24 mouse cellular contexts compared by ENCODE assay signal in the genomic region with DNA sequence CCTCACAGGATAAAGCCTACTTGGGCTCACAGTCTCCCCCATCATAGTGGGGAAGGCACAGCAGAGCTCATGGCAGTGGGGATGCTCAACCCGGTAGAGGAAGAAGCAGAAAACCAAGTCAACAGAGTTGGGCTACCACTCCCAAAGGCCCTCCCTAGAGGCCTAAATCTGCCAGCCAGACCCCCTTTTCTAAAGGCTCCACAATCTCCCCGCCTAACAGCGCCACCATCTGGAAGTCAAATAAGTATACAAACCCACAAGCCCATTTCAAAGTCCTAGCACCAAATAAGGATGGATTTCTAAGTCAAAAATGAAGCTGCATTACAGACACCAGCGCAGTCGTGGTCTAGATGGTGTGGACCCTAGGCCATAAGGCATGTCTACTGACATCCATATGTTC.
DNase-seq lines count a peak whose midpoint lies in the region; ATAC-seq and TF ChIP-seq lines count a peak whose summit lies in the region.
"Had no signal": no experiment of that assay in that cellular context is flagged by ENCODE, and none has a peak within 500 bp of the region (broad histone marks: within the 10 kb centered on the region; RNA-seq: fewer than 3 reads in every experiment).

No protein-coding gene starts in this region.

- no peaks in the 10 kb centered on the region; the same call in 1 of the 2 replicates for H3K4me1 ChIP-seq in forebrain, postnatal 0 days (ENCODE audit: insufficient read depth)
- H3K4me1 ChIP-seq in forebrain, embryonic 12.5 days: peaks cover 18% of the 10 kb centered on the region
- peaks cover 6 to 12% of the 10 kb centered on the region in 2 experiments; a peak in 3 of 4 replicates for H3K4me1 ChIP-seq in ES-E14 (ENCODE audit: control insufficient read depth in 2 of 2, insufficient read depth in 2 of 2, low read length in 2 of 2, poor library complexity in 1 of 2)
- H3K4me1 ChIP-seq: forebrain, embryonic 15.5 days had no signal

- H3K4me2 ChIP-seq in forebrain, postnatal 0 days (ENCODE audit: low read depth): no peak overlapping the region
- no peak overlapping the region for H3K4me2 ChIP-seq in forebrain, embryonic 12.5 days
- H3K4me2 ChIP-seq: embryonic facial prominence, embryonic 13.5 days; embryonic facial prominence, embryonic 15.5 days; forebrain, embryonic 13.5 days; forebrain, embryonic 15.5 days had no signal

- TF ChIP-seq CTCF in forebrain, postnatal 0 days (IDR thresholded peaks at IDR 0.05; ENCODE audit: low read depth): no peak

- peak; percentile 45 for ATAC-seq in forebrain, postnatal 0 days
- no peak for ATAC-seq in forebrain, embryonic 12.5 days (ENCODE audit: low FRiP score)
- ATAC-seq: CD4-positive, CD25-positive, alpha-beta regulatory T cell, adult 4 months; forebrain, embryonic 13.5 days; forebrain, embryonic 15.5 days had no signal

- no peaks in the 10 kb centered on the region for H3K27me3 ChIP-seq in forebrain, postnatal 0 days (ENCODE audit: insufficient read depth, low read length)
- H3K27me3 ChIP-seq in forebrain, embryonic 12.5 days: 0 out of 2 replicates have a peak, but pooled peaks cover 3% of the 10 kb centered on the region
- H3K27me3 ChIP-seq: CH12.LX; embryonic facial prominence, embryonic 13.5 days; embryonic facial prominence, embryonic 15.5 days; forebrain, embryonic 13.5 days; forebrain, embryonic 15.5 days had no signal

- no peak overlapping the region for H3K9ac ChIP-seq in forebrain, postnatal 0 days
- no peak overlapping the region for H3K9ac ChIP-seq in forebrain, embryonic 12.5 days
- peak overlapping the region; percentile 58; the same call in 1 of the 2 replicates for H3K9ac ChIP-seq in ES-E14 (ENCODE audit: insufficient read depth, low read depth, low read length, poor library complexity, severe bottlenecking)
- H3K9ac ChIP-seq: embryonic facial prominence, embryonic 13.5 days; embryonic facial prominence, embryonic 15.5 days; forebrain, embryonic 13.5 days; forebrain, embryonic 15.5 days had no signal

- DNase-seq in forebrain, postnatal 0 days: no peak
- DNase-seq in ES-E14 (ENCODE audit: low read depth, low spot score): no peak
- peak; percentile 41 for DNase-seq in ZHBTc4 (ENCODE audit: low read depth, low spot score)
- no peak for DNase-seq in gastrocnemius, postnatal 10 days
- no peak for DNase-seq in cerebellum, postnatal 36 days
- DNase-seq: adrenal gland, adult 2 months; adrenal gland, postnatal 10 days; adrenal gland, postnatal 25 days; B cell, adult 2 months; cerebellum, adult 11 months; cerebellum, adult 18-20 months; cerebellum, adult 8-10 months; cerebellum, adult 9-11 months; cerebellum, postnatal 25 days; embryo, embryonic 11 days had no signal

- no peaks in the 10 kb centered on the region for H3K36me3 ChIP-seq in forebrain, postnatal 0 days (ENCODE audit: insufficient read depth)
- H3K36me3 ChIP-seq in forebrain, embryonic 12.5 days (replicated peaks): no peaks in the 10 kb centered on the region
- no peaks in the 10 kb centered on the region for H3K36me3 ChIP-seq in ES-E14 (ENCODE audit: control insufficient read depth, insufficient read depth, low read length, poor library complexity, severe bottlenecking)
- H3K36me3 ChIP-seq: embryonic facial prominence, embryonic 13.5 days; embryonic facial prominence, embryonic 15.5 days; forebrain, embryonic 10.5 days; forebrain, embryonic 15.5 days had no signal

- H3K4me3 ChIP-seq in forebrain, postnatal 0 days (ENCODE audit: low read depth, low read length): no peak overlapping the region
- no peak overlapping the region for H3K4me3 ChIP-seq in forebrain, embryonic 12.5 days (replicated peaks)
- peak overlapping the region; percentile 37 for H3K4me3 ChIP-seq in ES-E14 (ENCODE audit: insufficient read depth in 1 of 2, low read depth in 1 of 2, low read length in 2 of 2, poor library complexity in 1 of 2, severe bottlenecking in 1 of 2)
- H3K4me3 ChIP-seq: embryonic facial prominence, embryonic 13.5 days; embryonic facial prominence, embryonic 15.5 days; erythroblast, embryonic 14.5 days; forebrain, embryonic 10.5 days; forebrain, embryonic 13.5 days; forebrain, embryonic 15.5 days had no signal

- H3K27ac ChIP-seq in forebrain, postnatal 0 days (ENCODE audit: low read depth, low read length): no peak overlapping the region
- H3K27ac ChIP-seq in forebrain, embryonic 12.5 days: no peak overlapping the region
- H3K27ac ChIP-seq in ES-E14 (ENCODE audit: insufficient read depth, low read depth, low read length, poor library complexity, severe bottlenecking): no peak overlapping the region
- H3K27ac ChIP-seq: embryonic facial prominence, embryonic 13.5 days; embryonic facial prominence, embryonic 15.5 days; forebrain, embryonic 10.5 days; forebrain, embryonic 13.5 days; forebrain, embryonic 15.5 days had no signal

- 79% methylated on average over 5 of the region's 5 CpGs for WGBS in forebrain, postnatal 0 days
- 88% methylated on average over 5 of the region's 5 CpGs for WGBS in forebrain, embryonic 12.5 days

- in situ Hi-C loops in ES-E14 (cut with MboI; ENCODE audit: low sequenced_read_pairs in 2 of 2, unreplicated experiment in 2 of 2): no loop called here

- H3K9me3 ChIP-seq in forebrain, postnatal 0 days (ENCODE audit: low read length): no peaks in the 10 kb centered on the region
- H3K9me3 ChIP-seq in forebrain, embryonic 12.5 days: no peaks in the 10 kb centered on the region
- H3K9me3 ChIP-seq in ES-E14 (ENCODE audit: control insufficient read depth, insufficient read depth, low read depth, low read length): no peaks in the 10 kb centered on the region
- H3K9me3 ChIP-seq: embryonic facial prominence, embryonic 13.5 days; embryonic facial prominence, embryonic 15.5 days; forebrain, embryonic 10.5 days; forebrain, embryonic 13.5 days; forebrain, embryonic 15.5 days had no signal

TF ChIP-seq in ES-E14, 5 proteins besides CTCF, POLR2A, EP300 and RAD21:
- TF ChIP-seq HCFC1 (IDR thresholded peaks at IDR 0.05; ENCODE audit: borderline replicate concordance, insufficient read depth, low read length) (no peak), ZC3H11A (IDR thresholded peaks at IDR 0.05; ENCODE audit: borderline replicate concordance, low read depth, low read length) (no peak), CHD2 (IDR thresholded peaks at IDR 0.05; ENCODE audit: low read depth, low read length) (no peak), MAFK (IDR thresholded peaks at IDR 0.05; ENCODE audit: insufficient read depth, low read depth, low read length) (no peak), ZNF384 (IDR thresholded peaks at IDR 0.05; ENCODE audit: low read depth, low read length) (no peak)
TF ChIP-seq in ES-E14: peak in this region for 0.

Comparison
In these comparisons a context has a peak if more than half of its experiments do, and no peak if none do; other contexts are left out.
1. H3K4me3 ChIP-seq: peak in ES-E14 (2 of 2); none in forebrain, postnatal 0 days (single experiment) and forebrain, embryonic 12.5 days (single experiment).